ENCODE assay signal across 26 mouse cellular contexts in the genomic region with DNA sequence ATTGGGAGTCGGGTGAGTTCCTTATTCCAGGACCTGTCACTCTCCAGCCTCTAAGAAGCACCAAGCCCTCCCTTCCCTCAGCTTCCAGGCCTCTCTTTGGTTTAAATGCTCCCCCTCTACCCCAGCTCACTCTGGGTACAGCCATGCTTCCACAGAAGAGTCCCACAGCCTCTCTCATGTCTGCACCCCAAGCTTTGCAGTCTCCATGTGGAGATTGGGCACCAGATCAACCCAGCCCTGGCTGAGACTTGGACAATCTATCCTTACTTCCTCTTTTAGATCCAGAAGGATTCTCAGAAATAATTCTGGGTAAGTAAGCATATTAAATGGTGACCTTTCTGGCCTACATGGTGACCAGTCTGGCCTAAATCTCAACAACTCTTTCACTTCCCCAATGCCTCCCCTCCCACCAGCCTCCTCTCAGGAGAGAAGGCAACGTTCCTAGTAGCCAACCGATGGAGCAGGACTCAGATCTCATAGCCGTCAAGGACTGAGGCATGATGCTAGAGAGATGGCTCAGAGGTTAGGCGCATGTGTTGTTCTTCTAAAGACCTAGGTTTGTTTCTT. TPM values are rescaled to one million over a fixed set of nuclear protein-coding genes. Genes with fewer than 3 reads are reported as not detected.
DNase-seq lines count a peak whose midpoint lies in the region; ATAC-seq and TF ChIP-seq lines count a peak whose summit lies in the region.
"Had no signal": no experiment of that assay in that cellular context is flagged by ENCODE, and none has a peak within 500 bp of the region (broad histone marks: within the 10 kb centered on the region; RNA-seq: fewer than 3 reads in every experiment).

No protein-coding gene starts in this region.

- TF ChIP-seq CTCF in MEL (IDR thresholded peaks at IDR 0.05 in 2 of 3, conservative IDR thresholded peaks at IDR 0.05 in 1 of 3; ENCODE audit: control insufficient read depth in 1 of 3, insufficient read depth in 1 of 3, low read depth in 2 of 3, low read length in 3 of 3, poor library complexity in 1 of 3, severe bottlenecking in 1 of 3), result no peak
- TF ChIP-seq CTCF in cerebellum, adult 2 months (IDR thresholded peaks at IDR 0.05; ENCODE audit: borderline replicate concordance, insufficient read depth, low read depth, low read length), result no peak

- H3K27ac ChIP-seq in heart, embryonic 10.5 days, result no peak overlapping the region
- H3K27ac ChIP-seq in MEL (ENCODE audit: control insufficient read depth, low read depth, low read length) (no peak overlapping the region), macrophage (peak overlapping the region; percentile 85)
- H3K27ac ChIP-seq in liver, embryonic 11.5 days (ENCODE audit: low read depth, low read length), result peak overlapping the region; percentile 16; the same call in 1 of the 2 replicates
- no peak overlapping the region for H3K27ac ChIP-seq in cerebellum, adult 2 months (ENCODE audit: insufficient read depth, low read length)
- H3K27ac ChIP-seq: hindbrain, embryonic 12.5 days; left cerebral cortex, adult 2 months; limb, embryonic 10.5 days had no signal

- TF ChIP-seq EP300 in MEL (IDR thresholded peaks at IDR 0.05; ENCODE audit: low read depth in 1 of 2, low read length in 2 of 2), result no peak

- no peak for TF ChIP-seq RAD21 in MEL (IDR thresholded peaks at IDR 0.05; ENCODE audit: low read depth, low read length)

- no peak for TF ChIP-seq POLR2A in MEL (IDR thresholded peaks at IDR 0.05; ENCODE audit: control insufficient read depth in 1 of 2, insufficient read depth in 1 of 2, low read depth in 1 of 2, low read length in 2 of 2, poor library complexity in 1 of 2)
- no peak for TF ChIP-seq POLR2A in cerebellum, adult 2 months (IDR thresholded peaks at IDR 0.05; ENCODE audit: borderline replicate concordance, insufficient read depth, low read length)

- H3K79me2 ChIP-seq in MEL (ENCODE audit: control insufficient read depth, insufficient read depth, low read length, poor library complexity) (peaks cover 8% of the 10 kb centered on the region; the same call in 1 of the 2 replicates), macrophage (ENCODE audit: inconsistent target) (peaks cover 92% of the 10 kb centered on the region)

- H3K4me3 ChIP-seq in heart, embryonic 10.5 days, result no peak overlapping the region
- H3K4me3 ChIP-seq in MEL (ENCODE audit: control insufficient read depth in 1 of 2, insufficient read depth in 1 of 2, low read depth in 2 of 2, low read length in 2 of 2), result no peak overlapping the region
- H3K4me3 ChIP-seq in liver, embryonic 11.5 days (ENCODE audit: low read depth, low read length), result no peak overlapping the region
- H3K4me3 ChIP-seq in macrophage (ENCODE audit: inconsistent target), result no peak overlapping the region
- no peak overlapping the region for H3K4me3 ChIP-seq in cerebellum, adult 2 months (replicated peaks; ENCODE audit: insufficient read depth, low read depth, low read length)
- H3K4me3 ChIP-seq: hindbrain, embryonic 12.5 days; left cerebral cortex, adult 2 months; limb, embryonic 10.5 days had no signal

- peaks cover 59% of the 10 kb centered on the region for H3K4me1 ChIP-seq in heart, embryonic 10.5 days
- H3K4me1 ChIP-seq in MEL (ENCODE audit: control insufficient read depth in 1 of 2, insufficient read depth in 2 of 2, low read length in 2 of 2), result peaks cover 3 to 17% of the 10 kb centered on the region in 2 experiments
- peaks cover 70% of the 10 kb centered on the region for H3K4me1 ChIP-seq in liver, embryonic 11.5 days (replicated peaks; ENCODE audit: control insufficient read depth, insufficient read depth, low read length)
- no peaks in the 10 kb centered on the region for H3K4me1 ChIP-seq in cerebellum, adult 2 months (ENCODE audit: control insufficient read depth, insufficient read depth, low read length)

- H3K27me3 ChIP-seq in heart, embryonic 10.5 days (ENCODE audit: insufficient read depth, poor library complexity, severe bottlenecking), result no peaks in the 10 kb centered on the region
- H3K27me3 ChIP-seq in MEL (ENCODE audit: control insufficient read depth in 1 of 2, insufficient read depth in 2 of 2, low read length in 2 of 2), result no peaks in the 10 kb centered on the region
- H3K27me3 ChIP-seq in liver, embryonic 11.5 days (replicated peaks; ENCODE audit: control insufficient read depth, insufficient read depth, low read length), result no peaks in the 10 kb centered on the region
- no peaks in the 10 kb centered on the region for H3K27me3 ChIP-seq in cerebellum, adult 2 months (ENCODE audit: control insufficient read depth, insufficient read depth, low read length)
- H3K27me3 ChIP-seq: hindbrain, embryonic 12.5 days had no signal

- 85% methylated on average over 5 of the region's 5 CpGs for WGBS in heart, embryonic 10.5 days
- WGBS in liver, embryonic 11.5 days, result 71% methylated on average over 5 of the region's 5 CpGs
- 43% methylated on average over 5 of the region's 5 CpGs for WGBS in macrophage (ENCODE audit: missing documents)
- 87% methylated on average over 5 of the region's 5 CpGs for WGBS in cerebellum, adult 2 months

- ATAC-seq in liver, embryonic 11.5 days (replicated peaks; ENCODE audit: low FRiP score), result no peak
- ATAC-seq: forebrain, embryonic 16.5 days had no signal

- no peak overlapping the region for H3K9ac ChIP-seq in MEL (ENCODE audit: control insufficient read depth, low read depth, low read length, poor library complexity, severe bottlenecking)
- H3K9ac ChIP-seq in liver, embryonic 11.5 days (ENCODE audit: low read depth, low read length), result no peak overlapping the region; the same call in 1 of the 2 replicates
- H3K9ac ChIP-seq: hindbrain, embryonic 12.5 days had no signal

- H3K36me3 ChIP-seq in heart, embryonic 10.5 days, result 0 out of 2 replicates have a peak, but pooled peaks cover 3% of the 10 kb centered on the region
- peaks cover 0 to 17% of the 10 kb centered on the region in 2 experiments; a peak in 2 of 4 replicates for H3K36me3 ChIP-seq in MEL (ENCODE audit: control insufficient read depth in 1 of 2, insufficient read depth in 2 of 2, low read length in 2 of 2)
- H3K36me3 ChIP-seq in liver, embryonic 11.5 days (ENCODE audit: control insufficient read depth, insufficient read depth, low read length), result no peaks in the 10 kb centered on the region
- no peaks in the 10 kb centered on the region for H3K36me3 ChIP-seq in macrophage (ENCODE audit: inconsistent target)
- H3K36me3 ChIP-seq: hindbrain, embryonic 12.5 days; limb, embryonic 10.5 days had no signal

- DNase-seq in heart, embryonic 10.5 days (ENCODE audit: low spot score), result peak; percentile 62
- DNase-seq in heart, postnatal 4 days, result no peak
- DNase-seq in MEL (ENCODE audit: low read depth, low spot score), result peak; percentile 36
- DNase-seq in liver, embryonic 11.5 days (ENCODE audit: low spot score), result no peak
- DNase-seq in thymus, postnatal 14 days, result no peak
- DNase-seq in urinary bladder, postnatal 4 days (ENCODE audit: low spot score in 2 of 2), result no peak
- DNase-seq in cerebellum, adult 2 months, result no peak
- DNase-seq: adrenal gland, postnatal 36 days; cerebellum, adult 9-11 months; embryo, embryonic 11 days; kidney, adult 8-10 months; kidney, postnatal 14 days; lung, adult 18-20 months; lung, postnatal 14 days; retina, postnatal 1 day; right cerebral cortex, postnatal 4 days had no signal

- H3K4me2 ChIP-seq in liver, embryonic 11.5 days, result peak overlapping the region; percentile 46
- H3K4me2 ChIP-seq: hindbrain, embryonic 12.5 days had no signal

- H3K9me3 ChIP-seq in heart, embryonic 10.5 days, result no peaks in the 10 kb centered on the region
- H3K9me3 ChIP-seq in MEL (replicated peaks; ENCODE audit: insufficient read depth, low read length), result no peaks in the 10 kb centered on the region
- no peaks in the 10 kb centered on the region for H3K9me3 ChIP-seq in liver, embryonic 11.5 days (ENCODE audit: control insufficient read depth, low read length)
- H3K9me3 ChIP-seq: hindbrain, embryonic 12.5 days; limb, embryonic 10.5 days had no signal

TF ChIP-seq in MEL, 35 proteins besides CTCF, POLR2A, EP300 and RAD21 (continues in another document):
- no peak for TF ChIP-seq ZKSCAN1 (IDR thresholded peaks at IDR 0.05; ENCODE audit: low read depth, low read length)
- no peak for TF ChIP-seq MXI1 (IDR thresholded peaks at IDR 0.05; ENCODE audit: low read depth, low read length)
- TF ChIP-seq GABPA (IDR thresholded peaks at IDR 0.05; ENCODE audit: low read depth, low read length), result no peak
- no peak for TF ChIP-seq SIN3A (IDR thresholded peaks at IDR 0.05; ENCODE audit: low read length)
- no peak for TF ChIP-seq MAX (IDR thresholded peaks at IDR 0.05; ENCODE audit: low read length)
- no peak for TF ChIP-seq MYB (IDR thresholded peaks at IDR 0.05; ENCODE audit: low read depth, low read length)
- TF ChIP-seq ELF1 (IDR thresholded peaks at IDR 0.05; ENCODE audit: low read depth, low read length), result no peak
- no peak for TF ChIP-seq USF2 (IDR thresholded peaks at IDR 0.05; ENCODE audit: borderline replicate concordance in 1 of 2, insufficient read depth in 1 of 2, low read depth in 1 of 2, low read length in 2 of 2)

RNA-seq across cellular contexts. Expression of a gene that starts 11.5 kb away (rescaled TPM):
- 30.4 and 51.3 TPM in 2 replicates for polyA plus RNA-seq in heart, embryonic 10.5 days (2016; fragmentation: Nextera tagmentation; extraction: Ambion mirVana)
- 10 to 100 TPM; 21.5 to 22.3 TPM for total RNA-seq in heart, postnatal 4 days (2021)
- 23.6 and 30.7 TPM in 2 replicates for total RNA-seq in MEL (2012; rRNA removed)
- polyA plus RNA-seq in MEL (2012; ENCODE audit: insufficient read depth in 1 of 2, insufficient read length in 2 of 2, low read depth in 1 of 2, low replicate concordance in 2 of 2, missing spikeins in 1 of 2) (10 to 100 TPM in 1 of 2 experiments, not detected in 1; 29.2 TPM), macrophage (2018) (86.0 to 211 TPM (median 135 TPM) in 3 replicates)
- 18.6 and 19.5 TPM in 2 replicates for polyA plus RNA-seq in liver, embryonic 11.5 days (2014; fragmentation: Nextera tagmentation; extraction: Ambion mirVana)
- total RNA-seq in macrophage (2018; cell fraction: chromatin; rRNA removed), result 100 to 1,000 TPM in 6 of 26 experiments, 10 to 100 TPM in 19, 1 to 10 TPM in 1; 9.2 to 143 (median 58.4) TPM
- total RNA-seq in macrophage (2018; cell fraction: cytosol; rRNA removed), result 100 to 1,000 TPM in 11 of 26 experiments, 10 to 100 TPM in 15; 40.1 to 135 (median 81.6) TPM
- total RNA-seq in macrophage (2018; cell fraction: nucleus; rRNA removed), result 100 to 1,000 TPM in 11 of 26 experiments, 10 to 100 TPM in 15; 38.3 to 241 (median 91.4) TPM
- 1.2 and 1.5 TPM in 2 replicates for polyA plus RNA-seq in cerebellum, adult 2 months (2012; rRNA removed)

RNA-seq across cellular contexts. Expression of a gene that starts 54.6 kb away (rescaled TPM):
- not detected in 2 replicates for polyA plus RNA-seq in heart, embryonic 10.5 days (2016; fragmentation: Nextera tagmentation; extraction: Ambion mirVana)
- total RNA-seq in heart, postnatal 4 days (2021), result not detected
- not detected in 2 replicates for total RNA-seq in MEL (2012; rRNA removed)
- polyA plus RNA-seq in MEL (2012; ENCODE audit: insufficient read depth in 1 of 2, insufficient read length in 2 of 2, low read depth in 1 of 2, low replicate concordance in 2 of 2, missing spikeins in 1 of 2) (not detected), macrophage (2018) (not detected in 3 replicates)
- not detected in 2 replicates for polyA plus RNA-seq in liver, embryonic 11.5 days (2014; fragmentation: Nextera tagmentation; extraction: Ambion mirVana)
- total RNA-seq in macrophage (2018; cell fraction: chromatin; rRNA removed), result not detected
- not detected for total RNA-seq in macrophage (2018; cell fraction: cytosol; rRNA removed)
- total RNA-seq in macrophage (2018; cell fraction: nucleus; rRNA removed), result not detected
- polyA plus RNA-seq in cerebellum, adult 2 months (2012; rRNA removed), result not detected in 2 replicates
- total RNA-seq: adrenal gland, postnatal 36 days; layer of hippocampus, adult 8-10 months; left cerebral cortex, adult 2 months had no signal
- polyA plus RNA-seq: embryonic facial prominence, embryonic 14.5 days; forebrain, embryonic 16.5 days; gonadal fat pad, adult 2 months; heart, postnatal 0 days; hindbrain, embryonic 12.5 days; limb, embryonic 10.5 days; neural tube, embryonic 11.5 days had no signal

Comparison
In these comparisons a context has a peak if more than half of its experiments do, and no peak if none do; other contexts are left out.
1. DNase-seq: peak in heart, embryonic 10.5 days (single experiment) and MEL (single experiment); none in heart, postnatal 4 days (single experiment), liver, embryonic 11.5 days (single experiment), thymus, postnatal 14 days (single experiment), urinary bladder, postnatal 4 days (0 of 2) and cerebellum, adult 2 months (0 of 2).
2. H3K27ac ChIP-seq: peak in liver, embryonic 11.5 days (single experiment) and macrophage (single experiment); none in heart, embryonic 10.5 days (single experiment), MEL (single experiment) and cerebellum, adult 2 months (single experiment).